Mouse (Mus musculus): ENCODE data around the gene Hbp1. TPM values are rescaled to one million over a fixed set of nuclear protein-coding genes. Genes with fewer than 3 reads are reported as not detected.

The Hbp1 gene
- polyA plus RNA-seq, 1 experiment from 2014 or later = 82.1 TPM

DNA sequence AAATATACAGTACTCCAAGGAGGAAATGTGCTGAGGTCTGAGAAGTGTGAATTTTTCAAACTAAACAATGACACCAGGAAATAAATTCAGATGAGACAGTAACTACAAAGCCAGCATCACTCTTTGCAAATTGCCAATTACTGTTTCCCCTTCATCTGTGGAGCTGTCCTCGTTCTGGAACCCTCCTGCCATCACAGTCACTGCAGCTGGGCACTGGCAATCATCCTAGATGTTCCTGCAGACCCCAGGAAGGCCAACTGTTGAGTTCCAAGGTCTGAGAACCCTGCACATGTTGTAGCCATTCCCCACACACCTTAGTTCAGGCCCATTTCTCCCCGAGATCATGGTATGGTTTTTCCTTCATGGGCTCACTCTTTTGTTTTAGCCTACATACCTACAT, 33.9 kb upstream of the Hbp1 start:
- no peak overlapping the region for H3K27ac ChIP-seq (ENCODE audit: low read length)
- H3K4me2 ChIP-seq (ENCODE audit: low read depth, low read length) = no peak overlapping the region
- H3K4me1 ChIP-seq (ENCODE audit: control insufficient read depth, insufficient read depth, low read length) = no peaks in the 10 kb centered on the region
- 57% methylated on average over 2 of the region's 2 CpGs for WGBS
- ATAC-seq = no peak
- no peaks in the 10 kb centered on the region for H3K36me3 ChIP-seq (ENCODE audit: control insufficient read depth, insufficient read depth, low read length)
- H3K9ac ChIP-seq (ENCODE audit: low read depth, low read length) = no peak overlapping the region
- H3K9me3 ChIP-seq (ENCODE audit: control insufficient read depth, low read length) = no peaks in the 10 kb centered on the region
- H3K27me3 ChIP-seq (replicated peaks; ENCODE audit: control insufficient read depth, insufficient read depth, low read length) = no peaks in the 10 kb centered on the region
- no peak overlapping the region for H3K4me3 ChIP-seq (ENCODE audit: low read length)

DNA sequence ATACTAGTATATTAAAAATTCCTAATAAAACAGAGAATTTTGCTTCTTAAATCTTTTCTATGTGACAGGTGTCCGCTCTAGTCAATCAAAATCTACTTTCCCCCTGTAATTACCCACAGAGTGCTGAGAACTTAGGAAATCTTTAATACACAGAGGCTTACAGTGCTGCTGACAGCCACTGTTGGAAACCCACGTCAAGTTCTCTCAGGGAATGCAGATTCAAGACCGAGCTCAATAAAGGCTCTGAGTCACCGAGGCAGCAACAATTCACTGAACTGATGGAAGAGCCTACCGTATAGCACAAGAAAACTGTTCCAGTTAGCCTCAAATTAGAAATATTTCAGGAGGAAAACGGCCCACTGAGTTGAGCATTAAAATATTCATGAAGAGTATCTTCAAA, 33.4 kb upstream of the Hbp1 start:
- Histone ChIP-seq H3K27ac (ENCODE audit: low read length) (no peak overlapping the region), H3K9ac (ENCODE audit: low read depth, low read length) (no peak overlapping the region), H3K4me2 (ENCODE audit: low read depth, low read length) (no peak overlapping the region), H3K36me3 (ENCODE audit: control insufficient read depth, insufficient read depth, low read length) (no peaks in the 10 kb centered on the region), H3K9me3 (ENCODE audit: control insufficient read depth, low read length) (no peaks in the 10 kb centered on the region), H3K27me3 (replicated peaks; ENCODE audit: control insufficient read depth, insufficient read depth, low read length) (no peaks in the 10 kb centered on the region), H3K4me1 (ENCODE audit: control insufficient read depth, insufficient read depth, low read length) (no peaks in the 10 kb centered on the region), H3K4me3 (ENCODE audit: low read length) (no peak overlapping the region)
- whole genome bisulfite sequencing = 81% methylated on average over 6 of the region's 6 CpGs
- ATAC-seq = no peak

DNA sequence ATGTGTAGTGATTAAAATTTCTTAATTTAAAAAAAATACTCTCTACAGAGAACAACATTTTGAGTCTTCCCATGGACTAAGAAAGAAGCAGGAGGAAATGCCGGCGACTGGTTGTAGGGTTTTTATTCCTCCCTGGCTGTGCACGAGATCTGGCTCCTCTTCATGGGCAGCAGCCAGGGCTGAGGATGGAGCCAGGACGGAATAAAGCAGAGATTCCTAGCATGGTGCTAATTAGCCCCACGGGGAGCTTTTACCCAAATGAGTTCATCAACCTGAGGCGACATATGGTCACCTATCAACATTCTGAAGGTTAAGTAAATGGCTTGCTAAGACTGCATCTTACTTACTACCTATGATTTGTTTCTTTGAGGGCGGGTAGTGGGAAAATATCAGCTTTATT, 32.9 kb upstream of the Hbp1 start:
- Histone ChIP-seq H3K36me3 (ENCODE audit: control insufficient read depth, insufficient read depth, low read length) (no peaks in the 10 kb centered on the region), H3K27me3 (replicated peaks; ENCODE audit: control insufficient read depth, insufficient read depth, low read length) (no peaks in the 10 kb centered on the region), H3K9ac (ENCODE audit: low read depth, low read length) (no peak overlapping the region), H3K9me3 (ENCODE audit: control insufficient read depth, low read length) (no peaks in the 10 kb centered on the region), H3K27ac (ENCODE audit: low read length) (no peak overlapping the region), H3K4me3 (ENCODE audit: low read length) (no peak overlapping the region), H3K4me1 (ENCODE audit: control insufficient read depth, insufficient read depth, low read length) (no peaks in the 10 kb centered on the region), H3K4me2 (ENCODE audit: low read depth, low read length) (no peak overlapping the region)
- WGBS = 67% methylated on average over 7 of the region's 7 CpGs
- no peak for ATAC-seq

DNA sequence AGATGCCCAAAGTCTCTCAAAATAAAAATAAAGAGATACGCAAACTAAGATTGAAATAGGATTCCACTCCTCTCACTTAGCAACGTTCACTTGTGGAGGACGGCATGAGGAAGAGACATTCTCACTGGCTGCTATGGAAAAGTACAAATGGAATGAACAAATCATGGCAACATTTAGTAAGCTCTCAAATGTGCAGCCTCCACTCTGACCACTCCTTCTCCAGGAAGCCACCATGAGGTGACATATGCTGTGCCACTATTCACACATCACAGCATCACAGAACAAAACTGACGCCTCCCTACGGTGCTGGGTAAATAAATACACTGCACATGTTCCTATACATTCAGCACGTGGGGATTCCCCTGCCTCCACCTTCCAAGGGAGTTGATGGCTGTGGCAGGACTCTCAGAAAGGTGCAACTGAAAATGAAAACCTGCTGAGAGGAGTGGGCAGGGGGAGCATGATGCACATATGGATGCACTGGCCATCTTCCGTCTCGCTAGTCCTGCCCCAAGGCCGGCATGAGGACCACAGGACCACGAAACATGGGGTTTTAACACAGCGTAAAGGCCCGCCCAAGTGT, 27.4 kb upstream of the Hbp1 start:
- no peak for ATAC-seq
- no peaks in the 10 kb centered on the region for H3K9me3 ChIP-seq (ENCODE audit: control insufficient read depth, low read length)
- H3K27me3 ChIP-seq (replicated peaks; ENCODE audit: control insufficient read depth, insufficient read depth, low read length) = no peaks in the 10 kb centered on the region
- H3K4me3 ChIP-seq (ENCODE audit: low read length) = no peak overlapping the region
- H3K4me2 ChIP-seq (ENCODE audit: low read depth, low read length) = no peak overlapping the region
- H3K9ac ChIP-seq (ENCODE audit: low read depth, low read length) = no peak overlapping the region
- H3K27ac ChIP-seq (ENCODE audit: low read length) = no peak overlapping the region
- H3K36me3 ChIP-seq (ENCODE audit: control insufficient read depth, insufficient read depth, low read length) = no peaks in the 10 kb centered on the region
- 79% methylated on average over 12 of the region's 12 CpGs for WGBS
- no peaks in the 10 kb centered on the region for H3K4me1 ChIP-seq (ENCODE audit: control insufficient read depth, insufficient read depth, low read length)

DNA sequence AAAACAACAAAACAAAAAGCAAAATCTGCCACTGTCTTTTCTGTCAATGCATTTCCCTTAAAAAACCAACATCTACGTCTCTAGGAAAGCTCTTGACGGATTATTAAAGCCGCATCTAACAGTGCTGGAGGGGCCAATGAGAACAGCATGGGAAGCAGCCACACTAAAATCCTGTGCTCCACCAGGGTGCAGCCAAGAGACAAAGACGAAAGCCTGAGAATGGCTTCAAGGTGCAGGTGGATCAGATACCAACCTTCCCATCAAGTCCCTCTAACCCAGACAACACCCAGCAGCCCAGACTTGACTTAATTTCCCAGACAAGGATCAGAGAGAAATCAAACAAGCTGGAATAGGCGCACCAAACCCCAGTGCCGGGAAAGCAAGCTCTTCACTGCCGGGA, 26.2 kb upstream of the Hbp1 start:
- H3K27ac ChIP-seq (ENCODE audit: low read length) = no peak overlapping the region
- 55% methylated on average over 7 of the region's 7 CpGs for WGBS
- H3K9ac ChIP-seq (ENCODE audit: low read depth, low read length) = no peak overlapping the region
- H3K36me3 ChIP-seq (ENCODE audit: control insufficient read depth, insufficient read depth, low read length) = no peaks in the 10 kb centered on the region
- no peak for ATAC-seq
- H3K4me3 ChIP-seq (ENCODE audit: low read length) = no peak overlapping the region
- no peaks in the 10 kb centered on the region for H3K9me3 ChIP-seq (ENCODE audit: control insufficient read depth, low read length)
- H3K27me3 ChIP-seq (replicated peaks; ENCODE audit: control insufficient read depth, insufficient read depth, low read length) = no peaks in the 10 kb centered on the region
- no peaks in the 10 kb centered on the region for H3K4me1 ChIP-seq (ENCODE audit: control insufficient read depth, insufficient read depth, low read length)
- no peak overlapping the region for H3K4me2 ChIP-seq (ENCODE audit: low read depth, low read length)

DNA sequence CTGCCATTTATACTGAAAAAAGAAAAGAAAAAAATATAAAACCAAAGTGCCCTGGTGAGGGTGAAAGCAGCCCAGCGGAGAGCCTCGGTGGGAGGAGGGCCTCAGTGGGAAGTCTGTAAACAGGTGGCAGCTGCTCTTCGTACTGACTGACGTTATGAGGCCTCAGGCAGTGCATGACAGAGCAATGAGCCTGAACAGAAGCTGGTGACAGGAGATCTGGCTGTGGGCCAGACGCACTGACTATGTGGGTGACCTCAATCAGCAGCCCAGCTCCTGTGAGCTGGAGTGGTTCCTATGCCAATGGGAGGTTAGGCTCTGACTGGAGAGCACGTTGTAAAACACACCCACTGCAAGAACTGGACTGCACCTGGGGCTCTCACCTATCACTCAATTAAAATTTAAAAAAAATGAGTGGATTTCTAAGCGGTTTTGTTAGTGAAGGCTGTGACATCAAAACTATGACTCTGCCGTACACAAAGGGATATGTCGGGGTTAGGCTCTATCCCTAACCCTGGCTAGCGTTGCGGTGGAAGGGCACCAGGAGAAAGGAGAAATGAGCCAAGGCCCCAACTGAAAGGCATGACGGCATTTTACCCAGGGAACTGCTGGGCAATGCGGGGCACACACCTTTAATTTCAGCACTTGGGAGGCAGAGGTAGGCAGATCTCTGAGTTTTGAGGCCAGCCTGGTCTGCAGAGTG, 23.3 kb upstream of the Hbp1 start:
- no peak overlapping the region for H3K4me3 ChIP-seq (ENCODE audit: low read length)
- WGBS = 59% methylated on average over 13 of the region's 13 CpGs
- no peaks in the 10 kb centered on the region for H3K9me3 ChIP-seq (ENCODE audit: control insufficient read depth, low read length)
- no peak overlapping the region for H3K4me2 ChIP-seq (ENCODE audit: low read depth, low read length)
- H3K9ac ChIP-seq (ENCODE audit: low read depth, low read length) = no peak overlapping the region
- H3K36me3 ChIP-seq (ENCODE audit: control insufficient read depth, insufficient read depth, low read length) = no peaks in the 10 kb centered on the region
- no peaks in the 10 kb centered on the region for H3K4me1 ChIP-seq (ENCODE audit: control insufficient read depth, insufficient read depth, low read length)
- no peaks in the 10 kb centered on the region for H3K27me3 ChIP-seq (replicated peaks; ENCODE audit: control insufficient read depth, insufficient read depth, low read length)
- no peak overlapping the region for H3K27ac ChIP-seq (ENCODE audit: low read length)
- ATAC-seq = peak; percentile 97

DNA sequence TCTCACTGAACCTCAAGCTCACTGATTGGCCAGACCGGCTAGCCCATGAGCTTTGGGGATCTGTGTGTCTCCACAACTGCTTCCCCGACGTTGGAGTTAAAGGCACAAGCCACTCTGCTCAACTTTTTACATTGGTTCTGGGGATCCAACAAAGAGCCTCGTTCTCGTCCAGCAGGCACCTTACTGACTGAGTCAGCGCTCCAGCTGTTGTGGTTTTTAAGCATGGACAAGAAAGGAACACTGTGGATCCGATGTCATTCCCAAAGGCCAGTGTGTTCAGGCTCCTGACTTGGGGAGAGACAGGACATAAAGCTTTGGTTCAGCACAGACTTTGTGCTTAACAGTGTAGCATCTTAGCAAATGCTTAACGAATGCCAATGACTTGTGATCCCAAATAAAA, 21.2 kb upstream of the Hbp1 start:
- no peaks in the 10 kb centered on the region for H3K9me3 ChIP-seq (ENCODE audit: control insufficient read depth, low read length)
- H3K27ac ChIP-seq (ENCODE audit: low read length) = no peak overlapping the region
- no peaks in the 10 kb centered on the region for H3K4me1 ChIP-seq (ENCODE audit: control insufficient read depth, insufficient read depth, low read length)
- no peak overlapping the region for H3K4me2 ChIP-seq (ENCODE audit: low read depth, low read length)
- 90% methylated on average over 8 of the region's 8 CpGs for WGBS
- H3K27me3 ChIP-seq (replicated peaks; ENCODE audit: control insufficient read depth, insufficient read depth, low read length) = no peaks in the 10 kb centered on the region
- H3K9ac ChIP-seq (ENCODE audit: low read depth, low read length) = no peak overlapping the region
- H3K4me3 ChIP-seq (ENCODE audit: low read length) = no peak overlapping the region
- ATAC-seq = no peak
- H3K36me3 ChIP-seq (ENCODE audit: control insufficient read depth, insufficient read depth, low read length) = no peaks in the 10 kb centered on the region

DNA sequence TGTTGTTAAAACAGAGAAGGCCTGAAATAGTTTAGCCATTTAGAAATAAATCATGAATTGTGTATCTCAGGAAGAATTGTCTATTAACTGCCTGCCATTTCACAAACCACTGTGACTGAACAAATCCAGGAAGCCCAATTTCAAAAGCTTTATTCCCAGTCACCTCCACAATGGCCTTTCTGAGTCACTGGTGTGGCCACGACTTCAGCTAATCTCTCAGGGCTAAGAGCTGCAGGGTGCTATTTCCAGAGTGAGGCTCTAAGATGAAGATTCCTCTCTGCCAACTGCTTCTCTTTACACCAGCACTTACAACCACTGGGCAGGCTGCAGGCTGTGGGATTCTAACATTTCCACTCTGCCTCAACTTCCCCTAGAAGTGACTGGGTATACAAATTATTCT, 18.8 kb upstream of the Hbp1 start:
- no peak for ATAC-seq
- no peaks in the 10 kb centered on the region for H3K36me3 ChIP-seq (ENCODE audit: control insufficient read depth, insufficient read depth, low read length)
- H3K27ac ChIP-seq (ENCODE audit: low read length) = no peak overlapping the region
- H3K4me3 ChIP-seq (ENCODE audit: low read length) = no peak overlapping the region
- no peaks in the 10 kb centered on the region for H3K27me3 ChIP-seq (replicated peaks; ENCODE audit: control insufficient read depth, insufficient read depth, low read length)
- 37% methylated on average over 1 of the region's 1 CpGs for WGBS
- no peaks in the 10 kb centered on the region for H3K4me1 ChIP-seq (ENCODE audit: control insufficient read depth, insufficient read depth, low read length)
- no peaks in the 10 kb centered on the region for H3K9me3 ChIP-seq (ENCODE audit: control insufficient read depth, low read length)
- H3K4me2 ChIP-seq (ENCODE audit: low read depth, low read length) = no peak overlapping the region
- no peak overlapping the region for H3K9ac ChIP-seq (ENCODE audit: low read depth, low read length)

DNA sequence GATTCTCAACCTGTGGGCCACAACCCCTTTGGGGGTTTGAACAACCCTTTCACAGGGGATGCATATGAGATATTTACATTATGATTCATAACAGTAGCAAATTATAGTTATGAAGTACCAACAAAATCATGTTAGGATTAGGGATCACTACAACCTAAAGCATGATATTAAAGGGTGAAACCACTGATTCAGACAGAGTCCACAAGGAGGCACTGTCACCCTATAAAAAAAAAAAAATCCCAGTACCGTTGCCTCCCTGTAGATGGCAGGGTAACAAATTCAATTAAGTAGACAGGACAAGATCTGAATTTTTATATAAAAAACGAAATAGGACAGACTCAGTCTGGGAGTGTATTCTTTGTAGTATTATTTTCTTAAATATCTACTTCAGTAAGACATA, 17.2 kb upstream of the Hbp1 start:
- H3K9ac ChIP-seq (ENCODE audit: low read depth, low read length) = no peak overlapping the region
- peak; percentile 16; the same call in 1 of the 2 replicates for ATAC-seq
- WGBS = 7% methylated on average over 2 of the region's 2 CpGs
- no peaks in the 10 kb centered on the region for H3K27me3 ChIP-seq (replicated peaks; ENCODE audit: control insufficient read depth, insufficient read depth, low read length)
- H3K27ac ChIP-seq (ENCODE audit: low read length) = no peak overlapping the region
- H3K4me2 ChIP-seq (ENCODE audit: low read depth, low read length) = no peak overlapping the region
- H3K9me3 ChIP-seq (ENCODE audit: control insufficient read depth, low read length) = no peaks in the 10 kb centered on the region
- no peaks in the 10 kb centered on the region for H3K36me3 ChIP-seq (ENCODE audit: control insufficient read depth, insufficient read depth, low read length)
- no peaks in the 10 kb centered on the region for H3K4me1 ChIP-seq (ENCODE audit: control insufficient read depth, insufficient read depth, low read length)
- H3K4me3 ChIP-seq (ENCODE audit: low read length) = no peak overlapping the region

DNA sequence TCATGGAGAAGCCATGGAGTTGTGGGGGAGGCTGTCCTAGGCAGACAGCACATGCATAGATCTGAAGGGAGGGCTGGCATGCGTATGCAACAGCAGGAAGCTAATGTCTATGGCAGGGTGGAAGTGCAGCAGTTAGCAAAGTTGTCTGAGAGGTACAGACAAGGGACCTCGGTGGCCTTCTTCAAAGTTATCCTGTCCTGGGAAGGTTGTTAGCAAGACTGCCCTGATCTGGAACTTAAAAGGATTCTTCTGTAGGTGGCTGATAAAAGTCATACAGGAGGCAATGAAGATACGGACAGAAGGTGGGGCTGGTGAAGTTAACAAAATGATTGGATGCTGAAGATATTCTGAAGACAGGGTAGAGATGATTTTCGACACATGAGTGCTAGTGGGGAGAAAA, 16.1 kb upstream of the Hbp1 start:
- Histone ChIP-seq H3K27me3 (replicated peaks; ENCODE audit: control insufficient read depth, insufficient read depth, low read length) (no peaks in the 10 kb centered on the region), H3K4me1 (ENCODE audit: control insufficient read depth, insufficient read depth, low read length) (no peaks in the 10 kb centered on the region), H3K4me2 (ENCODE audit: low read depth, low read length) (no peak overlapping the region), H3K9me3 (ENCODE audit: control insufficient read depth, low read length) (no peaks in the 10 kb centered on the region), H3K4me3 (ENCODE audit: low read length) (no peak overlapping the region), H3K9ac (ENCODE audit: low read depth, low read length) (no peak overlapping the region), H3K36me3 (ENCODE audit: control insufficient read depth, insufficient read depth, low read length) (no peaks in the 10 kb centered on the region), H3K27ac (ENCODE audit: low read length) (no peak overlapping the region)
- no peak for ATAC-seq
- 84% methylated on average over 4 of the region's 4 CpGs for WGBS

Measured in intestine, embryonic 16.5 days (tissue).